Mouse (Mus musculus): Measurements from ENCODE around the gene Timm8a1. TPM values are rescaled to one million over a fixed set of nuclear protein-coding genes. Genes with fewer than 3 reads are reported as not detected.

Timm8a1 gene
- total and polyA plus RNA-seq, 3 experiments, result 48.2 to 216 (median 152) TPM

- H3K4me1 ChIP-seq (ENCODE audit: control insufficient read depth in 1 of 2, insufficient read depth in 2 of 2), result peaks cover 0 to 4% of the 10 kb centered on the region in 2 experiments; a peak in 2 of 4 replicates
- H3K4me2 ChIP-seq (ENCODE audit: insufficient read depth, low read depth, poor library complexity, severe bottlenecking), result no peak overlapping the region
- no peaks in the 10 kb centered on the region for H3K27me3 ChIP-seq (replicated peaks)
- in situ Hi-C loops (cut with MboI; ENCODE audit: low pct_ligation_motif_present, low pct_unique_long_range_greater_than_20kb, low sequenced_read_pairs) (no loop called here), dilution Hi-C loops (cut with MboI; ENCODE audit: extremely low pct_ligation_motif_present, extremely low pct_unique_long_range_greater_than_20kb, low sequenced_read_pairs) (no loop called here)
- peak overlapping the region; percentile 41; the same call in 1 of the 2 replicates for H3K27ac ChIP-seq (ENCODE audit: insufficient read depth, low read depth)
- peaks cover 25 to 55% of the 10 kb centered on the region in 2 experiments for H3K36me3 ChIP-seq (replicated peaks in 1 of 2; ENCODE audit: control insufficient read depth in 1 of 2, insufficient read depth in 1 of 2, low read length in 1 of 2)
- DNase-seq (ENCODE audit: extremely low read depth), result peak; percentile 77
- H3K4me3 ChIP-seq (replicated peaks in 1 of 3; ENCODE audit: low read depth in 2 of 3, low read length in 2 of 3, poor library complexity in 1 of 3), result no peak overlapping the region
- H3K9ac ChIP-seq (ENCODE audit: insufficient read depth, low read depth), result no peak overlapping the region
- H3K79me2 ChIP-seq (replicated peaks; ENCODE audit: control insufficient read depth, extremely low read depth, insufficient read depth, poor library complexity, severe bottlenecking), result no peaks in the 10 kb centered on the region; the same call in 1 of the 2 replicates
- TF ChIP-seq TBP (conservative IDR thresholded peaks at IDR 0.05; ENCODE audit: low read depth, low read length), result no peak
- TF ChIP-seq ETS1 (conservative IDR thresholded peaks at IDR 0.05; ENCODE audit: low read depth, low read length), result 0 out of 2 replicates have a peak, but pooled peaks have one; percentile 30
- TF ChIP-seq IRF4 (IDR thresholded peaks at IDR 0.05; ENCODE audit: low read depth, low read length), result peak; percentile 53
- TF ChIP-seq MYC (IDR thresholded peaks at IDR 0.05; ENCODE audit: low read depth, low read length), result peak; percentile 21; the same call in 1 of the 2 replicates
- 0 out of 2 replicates have a peak, but pooled peaks have one; percentile 18 for TF ChIP-seq MAX (IDR thresholded peaks at IDR 0.05; ENCODE audit: low read length)
- peak; percentile 58 for TF ChIP-seq EP300 (IDR thresholded peaks at IDR 0.05; ENCODE audit: low read length)
- 0 out of 2 replicates have a peak, but pooled peaks have one; percentile 12 for TF ChIP-seq SIN3A (IDR thresholded peaks at IDR 0.05; ENCODE audit: low read length)
- peak; percentile 89 for TF ChIP-seq BHLHE40 (IDR thresholded peaks at IDR 0.05; ENCODE audit: low read depth, low read length)
- TF ChIP-seq ZNF384 (IDR thresholded peaks at IDR 0.05; ENCODE audit: low read depth, low read length), result peak; percentile 52; the same call in 1 of the 2 replicates
- no peak for TF ChIP-seq E2F4 (IDR thresholded peaks at IDR 0.05; ENCODE audit: insufficient replicate concordance, low read depth, low read length)
- TF ChIP-seq RCOR1 (conservative IDR thresholded peaks at IDR 0.05; ENCODE audit: low read depth, low read length), result no peak
- TF ChIP-seq TCF12 (IDR thresholded peaks at IDR 0.05; ENCODE audit: low read depth, low read length), result no peak
- peak; percentile 67; the same call in 1 of the 2 replicates for TF ChIP-seq MAZ (IDR thresholded peaks at IDR 0.05; ENCODE audit: low read depth, low read length)
- H3K9me3 ChIP-seq (replicated peaks; ENCODE audit: low read length), result no peaks in the 10 kb centered on the region
Observed at GRCm38 (mm10) chrX:134566536-134567222, 25.0 kb upstream of the Timm8a1 start.

- Histone ChIP-seq H3K27me3 (replicated peaks) (no peaks in the 10 kb centered on the region), H3K9me3 (replicated peaks; ENCODE audit: low read length) (no peaks in the 10 kb centered on the region), H3K27ac (ENCODE audit: insufficient read depth, low read depth) (no peak overlapping the region), H3K79me2 (replicated peaks; ENCODE audit: control insufficient read depth, extremely low read depth, insufficient read depth, poor library complexity, severe bottlenecking) (no peaks in the 10 kb centered on the region; the same call in 1 of the 2 replicates), H3K4me2 (ENCODE audit: insufficient read depth, low read depth, poor library complexity, severe bottlenecking) (no peak overlapping the region), H3K4me1 (ENCODE audit: control insufficient read depth in 1 of 2, insufficient read depth in 2 of 2) (peaks cover 0 to 4% of the 10 kb centered on the region in 2 experiments; a peak in 2 of 4 replicates), H3K36me3 (replicated peaks in 1 of 2; ENCODE audit: control insufficient read depth in 1 of 2, insufficient read depth in 1 of 2, low read length in 1 of 2) (peaks cover 9 to 54% of the 10 kb centered on the region in 2 experiments), H3K4me3 (replicated peaks in 1 of 3; ENCODE audit: low read depth in 2 of 3, low read length in 2 of 3, poor library complexity in 1 of 3) (no peak overlapping the region), H3K9ac (ENCODE audit: insufficient read depth, low read depth) (no peak overlapping the region)
- in situ Hi-C loops (cut with MboI; ENCODE audit: low pct_ligation_motif_present, low pct_unique_long_range_greater_than_20kb, low sequenced_read_pairs), result no loop called here
- dilution Hi-C loops (cut with MboI; ENCODE audit: extremely low pct_ligation_motif_present, extremely low pct_unique_long_range_greater_than_20kb, low sequenced_read_pairs), result no loop called here
- TF ChIP-seq ZMIZ1 (IDR thresholded peaks at IDR 0.05; ENCODE audit: low read depth, low read length) (no peak), ELF1 (IDR thresholded peaks at IDR 0.05; ENCODE audit: low read depth, low read length) (no peak), HCFC1 (IDR thresholded peaks at IDR 0.05; ENCODE audit: low read depth, low read length) (no peak), MAZ (IDR thresholded peaks at IDR 0.05; ENCODE audit: low read depth, low read length) (no peak), JUND (conservative IDR thresholded peaks at IDR 0.05; ENCODE audit: low read depth, low read length) (no peak), MAFK (IDR thresholded peaks at IDR 0.05; ENCODE audit: insufficient replicate concordance, low read length) (no peak), JUN (IDR thresholded peaks at IDR 0.05; ENCODE audit: insufficient read depth, low read depth, low read length) (no peak), TCF12 (IDR thresholded peaks at IDR 0.05; ENCODE audit: low read depth, low read length) (no peak), ZC3H11A (IDR thresholded peaks at IDR 0.05; ENCODE audit: low read depth, low read length) (no peak)
- no peak for DNase-seq (ENCODE audit: extremely low read depth)
Observed at GRCm38 (mm10) chrX:134564326-134564725, 22.7 kb upstream of the Timm8a1 start.
